Mouse (Mus musculus) large intestine, adult 2 months (tissue): ENCODE data around the gene Pid1. TPM values are rescaled to one million over a fixed set of nuclear protein-coding genes. Genes with fewer than 3 reads are reported as not detected.
"Not testable (repeated sequence)": the region's sequence is repeated elsewhere in the genome, so short reads cannot be mapped to it uniquely, and the experiment has no call there.

ENCODE experiments used
- DNase-seq: peaks from one replicate; pipeline ENCODE4 v3.0.0-alpha.2; 2012; ENCODE audit warnings: low read depth, low spot score
- WGBS: fragments of 180-500 bp; shearing (Covaris S2); methylation state at CpG from one replicate; pipeline ENCODE4 v1.1.7; 2018; 5-methylcytosine and 5-hydroxymethylcytosine counted together
- polyA plus RNA-seq: library from polyadenylated mRNA; depleted of rRNA; stranded (reverse); fragments of >200 nt; gene quantifications from 2 replicates; pipeline ENCODE4 v1.2.3, GENCODE M21; 2012

The Pid1 gene
- polyA plus RNA-seq, 1 experiment: 5.4 TPM

- DNase-seq: no peak
- 92% methylated on average over 3 of the region's 3 CpGs for WGBS
These were observed 83.8 kb downstream of the Pid1 start for GRCm38 (mm10) chr1:84280171-84280570.

DNA sequence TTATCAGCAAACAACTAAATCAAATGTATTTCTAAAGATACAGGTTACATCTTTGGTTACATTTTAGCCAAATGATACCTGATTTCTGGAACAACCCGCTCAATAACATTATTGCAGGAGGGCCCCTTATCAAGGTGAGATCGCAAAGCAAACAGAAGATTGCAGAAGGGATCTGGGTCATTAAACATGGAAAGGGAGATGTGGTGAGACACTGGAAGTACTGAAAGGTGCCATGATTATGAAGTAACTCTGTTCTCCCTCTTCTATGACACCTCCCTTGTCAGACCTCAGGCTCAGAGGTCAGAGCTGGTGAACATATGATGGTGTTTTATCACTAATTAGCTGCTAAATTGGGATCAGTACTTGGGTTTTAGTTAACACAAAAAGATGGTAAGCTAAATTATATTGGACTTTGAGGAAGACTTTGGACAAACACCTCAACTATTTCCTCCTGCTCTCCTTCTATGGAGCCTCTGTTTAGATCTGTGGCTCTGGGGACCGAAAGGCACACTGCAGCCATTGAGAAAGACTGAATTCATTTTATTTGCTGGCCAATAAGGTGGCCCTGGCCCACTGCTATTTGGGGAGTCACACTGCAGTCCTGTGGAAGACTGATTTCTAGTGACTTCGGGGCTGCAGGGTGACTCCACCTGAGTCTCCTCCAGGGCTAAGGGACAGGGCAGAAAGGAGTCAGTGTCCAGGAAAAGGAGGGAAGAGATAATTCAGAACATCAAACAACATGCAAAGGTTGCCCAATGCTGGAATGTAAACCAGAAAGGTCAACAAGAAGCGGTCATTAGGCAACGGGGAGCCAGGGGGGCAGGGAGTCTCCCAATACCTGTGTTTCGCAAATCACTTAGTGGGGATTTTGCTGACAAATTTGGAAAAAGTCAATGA, 85.4 kb downstream of the Pid1 start:
- 35% methylated on average over 7 of the region's 7 CpGs for WGBS
- DNase-seq: no peak

GRCm38 (mm10) chr1:84272951-84273350, 91.0 kb downstream of the Pid1 start:
- 43% methylated on average over 4 of the region's 4 CpGs for WGBS
- no peak for DNase-seq

- no peak for DNase-seq
- 66% methylated on average over 2 of the region's 2 CpGs for WGBS
These were observed 92.2 kb downstream of the Pid1 start for GRCm38 (mm10) chr1:84271712-84272200.

- 98% methylated on average over 2 of the region's 2 CpGs for WGBS
- no peak for DNase-seq
These were observed 106.3 kb downstream of the Pid1 start for GRCm38 (mm10) chr1:84257656-84258055.

- DNase-seq: no peak
- WGBS: 43% methylated on average over 5 of the region's 5 CpGs
These were observed 109.6 kb downstream of the Pid1 start for GRCm38 (mm10) chr1:84254361-84254760.

GRCm38 (mm10) chr1:84253838-84254237, 110.1 kb downstream of the Pid1 start:
- WGBS: 16% methylated on average over 3 of the region's 3 CpGs
- DNase-seq: no peak

GRCm38 (mm10) chr1:84251205-84251604, 112.8 kb downstream of the Pid1 start:
- WGBS: 18% methylated on average over 1 of the region's 1 CpGs
- DNase-seq: no peak

GRCm38 (mm10) chr1:84250770-84251169, 113.2 kb downstream of the Pid1 start:
- 72% methylated on average over 1 of the region's 1 CpGs for WGBS

DNA sequence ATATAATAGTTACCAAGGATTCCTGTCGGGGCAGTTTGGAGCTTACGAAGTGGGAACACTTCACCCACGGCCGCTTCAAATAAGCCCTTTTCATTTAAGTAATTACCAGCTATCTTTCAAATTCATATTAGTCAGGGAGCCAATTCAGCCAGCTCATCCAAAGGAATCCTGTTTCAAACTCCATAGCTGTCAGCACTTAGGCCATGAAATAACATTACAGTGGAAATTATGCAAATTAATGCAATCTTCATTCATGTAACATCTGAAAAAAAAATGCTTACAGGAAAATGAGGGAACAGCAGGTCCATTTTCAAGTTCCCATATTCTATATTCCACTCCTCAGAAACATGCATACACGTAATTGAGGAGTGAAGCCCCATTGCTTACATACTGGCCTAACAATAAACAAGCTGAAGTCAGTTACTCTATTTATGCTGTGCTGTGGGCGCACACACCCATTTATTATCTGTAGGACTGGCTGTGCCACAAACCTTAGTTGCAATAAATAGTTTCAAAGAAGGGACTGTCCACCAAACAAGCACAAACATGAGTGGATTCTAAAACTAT, 114.1 kb downstream of the Pid1 start:
- 76% methylated on average over 6 of the region's 6 CpGs for WGBS

More at GRCm38 (mm10) chr1:84250770-84251169, 113.2 kb downstream of the Pid1 start:
- no peak for DNase-seq

GRCm38 (mm10) chr1:84247111-84247510, 116.9 kb downstream of the Pid1 start:
- DNase-seq: no peak
- WGBS: 62% methylated on average over 3 of the region's 3 CpGs

More for the DNA sequence above, 114.1 kb downstream of the Pid1 start:
- no peak for DNase-seq

DNA sequence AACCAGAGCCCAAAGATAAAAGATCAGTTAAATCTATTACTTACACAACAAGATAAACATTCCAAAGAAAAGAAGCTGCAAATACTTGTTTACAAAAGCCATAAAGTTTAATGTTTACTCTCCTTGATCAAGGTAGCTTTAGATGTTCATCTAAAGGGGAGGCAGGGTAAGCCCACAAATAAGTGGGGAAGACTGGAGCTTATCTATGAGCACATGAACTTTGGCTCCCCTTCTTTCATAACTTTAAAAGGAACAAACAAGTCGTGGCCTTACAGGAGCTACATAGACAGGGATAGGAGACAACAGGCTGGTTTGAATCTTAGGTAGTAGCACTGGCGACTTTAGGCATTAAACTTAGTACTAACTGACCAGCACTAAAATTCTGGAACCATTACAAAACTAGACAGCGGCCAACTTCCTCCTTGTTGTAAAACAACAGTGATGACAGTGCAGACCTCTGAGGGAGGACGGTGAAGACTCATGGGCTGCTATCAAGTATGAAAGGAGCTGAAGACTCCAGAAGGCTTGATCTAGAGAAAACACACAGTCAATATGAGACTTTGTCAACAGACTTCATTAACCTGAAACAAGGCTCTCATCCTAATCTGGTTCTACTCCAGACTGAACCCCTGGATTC, 122.7 kb downstream of the Pid1 start:
- 31% methylated on average over 4 of the region's 4 CpGs for WGBS
- no peak for DNase-seq

DNA sequence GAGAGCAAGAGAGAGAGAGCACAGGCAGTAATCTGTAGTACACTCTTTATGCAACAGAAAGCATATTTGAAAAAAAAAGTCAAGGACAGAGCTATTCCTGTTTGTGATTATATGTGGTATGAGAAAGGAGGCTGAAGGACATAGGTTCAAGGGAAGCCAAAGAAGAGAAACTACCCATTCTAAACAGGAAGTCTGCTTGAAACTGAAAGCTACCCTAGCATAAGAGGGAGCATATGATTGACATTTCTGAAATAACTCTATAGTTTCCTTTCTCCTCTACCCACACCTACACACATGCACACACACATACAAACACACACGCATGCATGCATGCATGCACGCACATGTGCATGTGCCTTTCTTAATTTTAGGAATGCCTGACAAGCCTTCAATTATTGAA, 123.8 kb downstream of the Pid1 start:
- 84% methylated on average over 2 of the region's 2 CpGs for WGBS
- no peak for DNase-seq

DNA sequence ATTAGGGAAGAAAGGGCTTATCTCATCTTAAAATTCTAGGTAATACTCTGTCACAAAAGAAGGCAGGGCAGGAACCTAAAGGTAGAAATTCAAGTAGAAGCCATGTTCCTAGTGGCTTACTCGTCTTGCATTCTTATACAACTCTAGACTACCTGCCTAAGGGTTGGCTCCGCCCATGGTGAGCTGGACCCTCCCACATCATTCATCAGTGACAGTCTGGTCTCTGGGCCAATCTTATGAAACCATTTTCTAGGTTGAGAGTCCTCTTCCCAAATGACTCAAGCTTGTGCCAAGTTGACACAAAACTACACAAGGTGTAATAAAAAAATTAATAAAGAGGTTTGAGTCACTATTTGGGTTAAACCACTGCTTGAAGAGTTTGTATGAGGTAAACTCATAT, 133.5 kb downstream of the Pid1 start:
- WGBS: 62% methylated on average over 2 of the region's 2 CpGs
- DNase-seq: no peak

GRCm38 (mm10) chr1:84225626-84226025, 138.4 kb downstream of the Pid1 start:
- DNase-seq: no peak
- 81% methylated on average over 7 of the region's 7 CpGs for WGBS

- 86% methylated on average over 1 of the region's 1 CpGs for WGBS
These were observed 141.9 kb downstream of the Pid1 start for GRCm38 (mm10) chr1:84222051-84222450.

DNA sequence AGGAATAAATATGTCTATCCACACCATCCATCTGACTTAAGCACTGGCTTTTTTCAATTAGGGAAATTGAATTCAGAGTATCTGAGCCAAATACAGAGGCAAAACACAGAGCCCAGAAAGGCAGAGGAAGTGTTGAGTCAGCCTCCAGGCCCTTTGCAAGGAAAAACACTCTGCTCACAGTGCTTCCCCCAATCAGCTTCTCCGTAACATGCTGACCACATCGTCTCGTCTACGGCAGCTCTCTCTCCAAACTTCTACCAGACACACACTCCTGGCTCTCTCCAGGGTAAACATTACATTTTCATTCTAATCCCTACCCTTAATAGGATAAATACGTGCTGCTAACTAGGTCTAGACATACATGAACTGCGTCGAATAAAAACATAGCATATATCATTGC, 145.4 kb downstream of the Pid1 start:
- DNase-seq: no peak
- 53% methylated on average over 7 of the region's 7 CpGs for WGBS

More at GRCm38 (mm10) chr1:84222051-84222450, 141.9 kb downstream of the Pid1 start:
- no peak for DNase-seq

DNA sequence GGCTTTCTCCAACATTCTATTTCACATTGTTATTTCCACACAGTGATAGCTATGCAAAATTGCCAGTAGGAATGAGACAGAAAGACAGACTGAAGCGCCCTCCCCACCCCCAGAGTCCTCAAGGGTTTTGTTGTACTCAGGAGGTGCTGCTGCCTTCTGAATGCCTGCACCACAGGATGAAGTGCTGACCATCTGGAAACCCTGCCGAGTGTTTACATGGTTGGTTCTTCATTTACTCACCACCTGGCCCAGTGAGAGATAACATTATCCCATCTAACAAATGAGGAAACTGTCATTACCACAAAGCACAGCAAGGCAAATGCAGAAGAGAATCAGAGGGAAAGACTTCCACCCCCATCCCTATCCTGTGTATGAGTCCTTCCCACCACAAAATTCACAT, 146.2 kb downstream of the Pid1 start:
- no peak for DNase-seq
- WGBS: 29% methylated on average over 2 of the region's 2 CpGs

DNA sequence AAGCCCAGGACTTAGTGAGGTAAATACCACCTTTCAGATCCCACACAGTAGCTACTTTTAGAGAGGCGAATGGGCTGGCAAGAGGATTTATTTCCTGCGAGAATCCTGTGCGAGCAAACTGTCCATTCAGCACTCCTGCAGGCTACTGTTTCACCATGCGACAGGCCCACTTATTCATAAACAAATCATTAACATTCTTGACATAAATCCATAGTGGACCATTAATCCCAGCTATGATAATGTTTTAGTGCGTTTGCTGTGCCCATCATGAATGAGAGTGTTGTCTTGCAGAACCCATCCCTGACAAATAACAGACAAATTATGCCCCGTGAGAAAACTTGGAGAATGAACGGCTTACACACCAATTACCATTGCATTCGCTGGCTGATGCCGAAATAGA, 152.5 kb downstream of the Pid1 start:
- 57% methylated on average over 9 of the region's 9 CpGs for WGBS
- no peak for DNase-seq

GRCm38 (mm10) chr1:84205746-84206145, 158.2 kb downstream of the Pid1 start:
- WGBS: 94% methylated on average over 3 of the region's 3 CpGs
- not testable (repeated sequence) for DNase-seq
